Mouse (Mus musculus): ENCODE measurements at regions not wholly inside any gene's neighbourhood (a gene's known extent, or its start where the extent isn't known, plus 50 kb on each side); places are given as distances from the start of the nearest gene placed in this dataset.

GRCm38 (mm10) chr1:152165490-152165905 is 75.6 kb upstream of the 1700025G04Rik start:
- no peak for ATAC-seq

GRCm38 (mm10) chr1:152164843-152165489 is 75.0 kb upstream of the 1700025G04Rik start:
- ATAC-seq: no peak

- ATAC-seq: no peak
Measured at GRCm38 (mm10) chr1:152164212-152164611, 74.3 kb upstream of the 1700025G04Rik start.

GRCm38 (mm10) chr1:152152474-152152873 is 62.5 kb upstream of the 1700025G04Rik start:
- ATAC-seq: peak; percentile 49

- no peak for ATAC-seq
Measured at GRCm38 (mm10) chr1:152148731-152149130, 58.8 kb upstream of the 1700025G04Rik start.

- ATAC-seq: no peak
Measured at GRCm38 (mm10) chr1:152140175-152140574, 50.2 kb upstream of the 1700025G04Rik start.

Measured in activated CD4-positive, CD25-positive, alpha-beta regulatory T cell, adult 4 months (primary cell).